Mouse (Mus musculus): ENCODE measurements around the gene Itprip. TPM values are rescaled to one million over a fixed set of nuclear protein-coding genes. Genes with fewer than 3 reads are reported as not detected.

The Itprip gene
- total and polyA plus RNA-seq, 2 experiments from 2014 or later, result 2.2 to 4.9 TPM

DNA sequence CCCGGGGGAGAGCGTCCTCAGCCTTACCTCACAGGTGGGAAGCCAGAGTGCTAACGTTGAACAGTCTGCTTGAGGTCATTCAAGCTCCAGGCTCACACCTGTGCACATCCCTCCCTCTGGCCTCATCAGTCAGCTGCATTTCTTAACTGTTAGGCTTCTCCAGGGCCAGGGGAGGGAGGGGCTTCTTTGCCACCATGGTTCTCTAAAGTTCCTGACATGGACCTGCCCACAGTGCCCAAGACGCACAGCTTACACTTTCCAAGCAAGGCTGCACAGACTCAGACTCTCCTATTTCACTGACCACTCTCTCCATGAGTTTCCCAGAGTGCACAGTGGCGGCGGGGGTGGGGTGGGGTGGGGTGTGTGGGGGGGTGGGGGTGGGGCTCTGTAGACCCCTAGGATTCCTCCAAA, 10.1 kb downstream of the Itprip start:
- H3K27me3 ChIP-seq (ENCODE audit: insufficient read depth, low read length), result no peaks in the 10 kb centered on the region
- ATAC-seq, result no peak; the same call in none of the 2 replicates
- no peaks in the 10 kb centered on the region for H3K36me3 ChIP-seq (ENCODE audit: insufficient read depth)
- TF ChIP-seq CTCF (IDR thresholded peaks at IDR 0.05; ENCODE audit: low read depth), result no peak
- H3K9ac ChIP-seq, result peak overlapping the region; percentile 61; the same call in 1 of the 2 replicates
- no peak overlapping the region for H3K4me3 ChIP-seq (ENCODE audit: low read depth, low read length)
- 23% methylated on average over 6 of the region's 6 CpGs for WGBS
- peaks cover 8% of the 10 kb centered on the region; the same call in 1 of the 2 replicates for H3K4me1 ChIP-seq (ENCODE audit: insufficient read depth)
- no peaks in the 10 kb centered on the region for H3K9me3 ChIP-seq (ENCODE audit: low read length)
- peak overlapping the region; percentile 85; the same call in 1 of the 2 replicates for H3K27ac ChIP-seq (ENCODE audit: low read depth, low read length)
- DNase-seq, result no peak
- peak overlapping the region; percentile 50 for H3K4me2 ChIP-seq (ENCODE audit: low read depth)

GRCm38 (mm10) chr19:47907596-47907995, 11.5 kb downstream of the Itprip start:
- ATAC-seq (no peak), DNase-seq (no peak)
- Histone ChIP-seq H3K4me3 (ENCODE audit: low read depth, low read length) (no peak overlapping the region), H3K4me2 (ENCODE audit: low read depth) (no peak overlapping the region), H3K9me3 (ENCODE audit: low read length) (no peaks in the 10 kb centered on the region), H3K27ac (ENCODE audit: low read depth, low read length) (no peak overlapping the region), H3K36me3 (ENCODE audit: insufficient read depth) (no peaks in the 10 kb centered on the region), H3K4me1 (ENCODE audit: insufficient read depth) (peaks cover 8% of the 10 kb centered on the region), H3K9ac (no peak overlapping the region), H3K27me3 (ENCODE audit: insufficient read depth, low read length) (no peaks in the 10 kb centered on the region)
- TF ChIP-seq CTCF (IDR thresholded peaks at IDR 0.05; ENCODE audit: low read depth), result no peak
- WGBS, result 94% methylated on average over 9 of the region's 9 CpGs

DNA sequence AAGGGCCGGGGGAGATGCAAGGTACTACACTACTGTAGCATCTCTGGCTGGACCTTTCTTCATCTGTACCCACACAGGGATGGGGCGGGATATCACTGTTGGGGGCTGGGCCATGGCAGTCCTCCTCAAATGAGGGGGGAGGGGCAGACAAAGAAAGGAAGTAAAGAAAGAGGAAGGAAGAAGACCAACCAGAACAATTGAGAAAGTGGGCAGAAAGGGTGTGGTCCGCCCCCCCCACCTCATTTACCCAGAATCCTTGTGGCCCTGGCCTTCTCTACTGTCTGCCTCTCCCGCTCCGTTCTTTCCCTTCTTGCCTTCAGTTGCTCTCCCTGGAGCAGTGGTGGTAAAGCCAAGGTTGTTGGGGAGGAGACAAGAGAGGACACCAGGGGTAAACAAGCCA, 13.5 kb downstream of the Itprip start:
- no peak for TF ChIP-seq CTCF (IDR thresholded peaks at IDR 0.05; ENCODE audit: low read depth)
- H3K9me3 ChIP-seq (ENCODE audit: low read length), result no peaks in the 10 kb centered on the region
- H3K36me3 ChIP-seq (ENCODE audit: insufficient read depth), result no peaks in the 10 kb centered on the region
- no peak overlapping the region for H3K4me2 ChIP-seq (ENCODE audit: low read depth)
- H3K9ac ChIP-seq, result no peak overlapping the region
- WGBS, result 92% methylated on average over 5 of the region's 5 CpGs
- no peak overlapping the region for H3K4me3 ChIP-seq (ENCODE audit: low read depth, low read length)
- DNase-seq (no peak), ATAC-seq (no peak)
- H3K27ac ChIP-seq (ENCODE audit: low read depth, low read length), result no peak overlapping the region
- no peaks in the 10 kb centered on the region for H3K27me3 ChIP-seq (ENCODE audit: insufficient read depth, low read length)
- peaks cover 8% of the 10 kb centered on the region for H3K4me1 ChIP-seq (ENCODE audit: insufficient read depth)

DNA sequence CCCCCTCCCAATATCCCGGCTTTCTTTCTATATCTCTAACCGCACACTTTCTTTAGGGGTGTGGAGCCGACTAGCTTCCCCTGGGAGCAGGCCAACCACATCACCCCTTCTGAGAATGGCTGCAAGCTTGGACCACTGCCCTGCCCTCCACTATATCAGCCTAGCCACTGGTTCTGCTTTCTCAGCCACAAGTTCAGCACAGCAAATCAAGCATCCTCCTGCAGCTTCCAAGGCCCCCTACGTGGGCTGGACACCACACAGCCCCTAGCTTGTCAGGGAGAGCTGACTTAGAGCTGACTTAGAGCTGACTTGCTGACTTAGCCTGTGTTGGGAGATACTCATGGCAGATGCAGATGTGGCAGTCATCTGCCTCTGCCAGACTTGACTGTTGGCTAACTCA, 14.0 kb downstream of the Itprip start:
- TF ChIP-seq CTCF (IDR thresholded peaks at IDR 0.05; ENCODE audit: low read depth), result no peak
- Histone ChIP-seq H3K4me2 (ENCODE audit: low read depth) (no peak overlapping the region), H3K4me1 (ENCODE audit: insufficient read depth) (peaks cover 5% of the 10 kb centered on the region), H3K27ac (ENCODE audit: low read depth, low read length) (no peak overlapping the region), H3K4me3 (ENCODE audit: low read depth, low read length) (no peak overlapping the region), H3K36me3 (ENCODE audit: insufficient read depth) (no peaks in the 10 kb centered on the region), H3K9me3 (ENCODE audit: low read length) (no peaks in the 10 kb centered on the region), H3K27me3 (ENCODE audit: insufficient read depth, low read length) (no peaks in the 10 kb centered on the region), H3K9ac (no peak overlapping the region)
- ATAC-seq (no peak), DNase-seq (no peak)
- WGBS, result 72% methylated on average over 4 of the region's 4 CpGs

GRCm38 (mm10) chr19:47903679-47904078, 15.4 kb downstream of the Itprip start:
- H3K4me3 ChIP-seq (ENCODE audit: low read depth, low read length), result no peak overlapping the region
- DNase-seq (no peak), ATAC-seq (peak; percentile 43)
- 54% methylated on average over 4 of the region's 4 CpGs for WGBS
- H3K27me3 ChIP-seq (ENCODE audit: insufficient read depth, low read length), result no peaks in the 10 kb centered on the region
- no peak for TF ChIP-seq CTCF (IDR thresholded peaks at IDR 0.05; ENCODE audit: low read depth)
- no peak overlapping the region for H3K27ac ChIP-seq (ENCODE audit: low read depth, low read length)
- H3K9me3 ChIP-seq (ENCODE audit: low read length), result no peaks in the 10 kb centered on the region
- no peaks in the 10 kb centered on the region for H3K36me3 ChIP-seq (ENCODE audit: insufficient read depth)
- H3K4me1 ChIP-seq (ENCODE audit: insufficient read depth), result peaks cover 1% of the 10 kb centered on the region
- H3K4me2 ChIP-seq (ENCODE audit: low read depth), result no peak overlapping the region
- H3K9ac ChIP-seq, result no peak overlapping the region

- WGBS, result 74% methylated on average over 13 of the region's 13 CpGs
Observed at GRCm38 (mm10) chr19:47902316-47903201, 16.5 kb downstream of the Itprip start.

DNA sequence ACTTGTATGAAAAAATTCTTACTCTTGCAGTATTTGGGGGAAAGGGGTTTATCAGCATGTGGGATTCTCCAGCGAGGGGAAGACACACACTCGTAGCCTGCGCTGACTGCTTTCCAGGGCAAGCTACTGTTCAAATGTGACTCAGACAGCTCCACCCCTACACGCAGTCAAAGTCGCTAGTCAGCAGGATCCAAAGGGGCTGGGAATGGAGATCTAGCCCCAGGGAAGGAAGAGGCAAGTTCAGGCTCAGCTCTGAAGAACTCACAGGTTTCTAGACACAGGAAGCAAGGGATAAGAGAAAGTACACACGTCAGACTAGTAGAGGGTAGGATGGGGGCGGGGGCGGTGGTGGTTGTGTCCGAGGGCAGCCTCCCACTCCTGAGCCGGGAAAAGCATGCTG, 18.5 kb downstream of the Itprip start:
- H3K27me3 ChIP-seq (ENCODE audit: insufficient read depth, low read length), result no peaks in the 10 kb centered on the region
- 88% methylated on average over 10 of the region's 10 CpGs for WGBS
- ATAC-seq, result no peak

More at GRCm38 (mm10) chr19:47902316-47903201, 16.5 kb downstream of the Itprip start:
- Histone ChIP-seq H3K4me3 (ENCODE audit: low read depth, low read length) (no peak overlapping the region), H3K4me2 (ENCODE audit: low read depth) (no peak overlapping the region), H3K27me3 (ENCODE audit: insufficient read depth, low read length) (no peaks in the 10 kb centered on the region), H3K9me3 (ENCODE audit: low read length) (no peaks in the 10 kb centered on the region), H3K4me1 (ENCODE audit: insufficient read depth) (no peaks in the 10 kb centered on the region; the same call in 1 of the 2 replicates), H3K36me3 (ENCODE audit: insufficient read depth) (0 out of 2 replicates have a peak, but pooled peaks cover 5% of the 10 kb centered on the region), H3K27ac (ENCODE audit: low read depth, low read length) (no peak overlapping the region), H3K9ac (no peak overlapping the region)
- ATAC-seq (no peak), DNase-seq (no peak)
- no peak for TF ChIP-seq CTCF (IDR thresholded peaks at IDR 0.05; ENCODE audit: low read depth)

More for the DNA sequence above, 18.5 kb downstream of the Itprip start:
- no peaks in the 10 kb centered on the region; the same call in 1 of the 2 replicates for H3K4me1 ChIP-seq (ENCODE audit: insufficient read depth)
- no peak for DNase-seq
- no peak for TF ChIP-seq CTCF (IDR thresholded peaks at IDR 0.05; ENCODE audit: low read depth)
- H3K9ac ChIP-seq, result no peak overlapping the region
- 0 out of 2 replicates have a peak, but pooled peaks cover 17% of the 10 kb centered on the region for H3K36me3 ChIP-seq (ENCODE audit: insufficient read depth)
- no peak overlapping the region for H3K27ac ChIP-seq (ENCODE audit: low read depth, low read length)
- no peak overlapping the region for H3K4me2 ChIP-seq (ENCODE audit: low read depth)
- H3K9me3 ChIP-seq (ENCODE audit: low read length), result no peaks in the 10 kb centered on the region
- H3K4me3 ChIP-seq (ENCODE audit: low read depth, low read length), result no peak overlapping the region
